Mouse (Mus musculus): Measurements from ENCODE around the gene Ngly1.

Ngly1 gene

GRCm38 (mm10) chr14:16249171-16249874 is at the start of gene Ngly1, which contains the start of gene Oxsm:
TSS of gene Ngly1 (plus strand) at chr14:16249280.
TSS of gene Oxsm (minus strand) at chr14:16249808.
- peak; percentile 72 for DNase-seq (ENCODE audit: low spot score)

- no peak for DNase-seq (ENCODE audit: low spot score)
These were observed 48.7 kb upstream of the Ngly1 start for GRCm38 (mm10) chr14:16200220-16200912.

- no peak for DNase-seq (ENCODE audit: low spot score)
These were observed 48.0 kb upstream of the Ngly1 start for GRCm38 (mm10) chr14:16200969-16201638.

- no peak for DNase-seq (ENCODE audit: low spot score)
These were observed 47.4 kb upstream of the Ngly1 start for GRCm38 (mm10) chr14:16201673-16202072.

- no peak for DNase-seq (ENCODE audit: low spot score)
These were observed 41.4 kb upstream of the Ngly1 start for GRCm38 (mm10) chr14:16207722-16208121.

- no peak for DNase-seq (ENCODE audit: low spot score)
These were observed 30.1 kb upstream of the Ngly1 start for GRCm38 (mm10) chr14:16219015-16219414.

- no peak for DNase-seq (ENCODE audit: low spot score)
These were observed 19.7 kb upstream of the Ngly1 start for GRCm38 (mm10) chr14:16229395-16229794.

- DNase-seq (ENCODE audit: low spot score): no peak
These were observed 18.5 kb upstream of the Ngly1 start for GRCm38 (mm10) chr14:16230581-16230980.

GRCm38 (mm10) chr14:16233515-16233914 is 15.6 kb upstream of the Ngly1 start:
- DNase-seq (ENCODE audit: low spot score): no peak

GRCm38 (mm10) chr14:16236466-16236865 is 12.6 kb upstream of the Ngly1 start:
- no peak for DNase-seq (ENCODE audit: low spot score)

- DNase-seq (ENCODE audit: low spot score): no peak
These were observed 6.8 kb upstream of the Ngly1 start for GRCm38 (mm10) chr14:16242193-16242815.

- peak; percentile 80 for DNase-seq (ENCODE audit: low spot score)
These were observed 6.0 kb upstream of the Ngly1 start for GRCm38 (mm10) chr14:16242947-16243602.

GRCm38 (mm10) chr14:16243603-16244209 is 5.4 kb upstream of the Ngly1 start:
- no peak for DNase-seq (ENCODE audit: low spot score)

GRCm38 (mm10) chr14:16244370-16244769 is 4.7 kb upstream of the Ngly1 start:
- no peak for DNase-seq (ENCODE audit: low spot score)

GRCm38 (mm10) chr14:16245127-16245526 is 4.0 kb upstream of the Ngly1 start:
- DNase-seq (ENCODE audit: low spot score): no peak

GRCm38 (mm10) chr14:16246340-16246912 is 2.7 kb upstream of the Ngly1 start:
- no peak for DNase-seq (ENCODE audit: low spot score)

GRCm38 (mm10) chr14:16248135-16248534 is 945 bp upstream of the Ngly1 start:
- DNase-seq (ENCODE audit: low spot score): no peak

- no peak for DNase-seq (ENCODE audit: low spot score)
These were observed 400 bp upstream of the Ngly1 start for GRCm38 (mm10) chr14:16248603-16249157.

- DNase-seq (ENCODE audit: low spot score): no peak
These were observed 1.0 kb downstream of the Ngly1 start for GRCm38 (mm10) chr14:16250099-16250498.

GRCm38 (mm10) chr14:16255745-16256144 is 6.7 kb downstream of the Ngly1 start:
- DNase-seq (ENCODE audit: low spot score): no peak

- DNase-seq (ENCODE audit: low spot score): no peak
These were observed 7.1 kb downstream of the Ngly1 start for GRCm38 (mm10) chr14:16256209-16256608.

All from ovary, postnatal 10 days (tissue).